Mouse (Mus musculus) limb, embryonic 13.5 days (tissue): ENCODE data around the gene Zmym5. TPM values are rescaled to one million over a fixed set of nuclear protein-coding genes. Genes with fewer than 3 reads are reported as not detected.
"Not testable (repeated sequence)": the region's sequence is repeated elsewhere in the genome, so short reads cannot be mapped to it uniquely, and the experiment has no call there.

Source experiments
- ATAC-seq: fragments of 200-750 bp; cut with Nextera tagmentation; 2 replicates; pipeline ENCODE4 v1.8.0; 2017; ENCODE audit warnings: low read depth, moderate number of reproducible peaks, moderate TSS enrichment; ENCODE audit not compliant: low FRiP score
- H3K27ac ChIP-seq: fragments of 300-500 bp; sonication (generic); 2 replicates; pipeline ENCODE4 v1.5.1; 2015; ENCODE audit warnings: inconsistent platforms, mild to moderate bottlenecking, moderate library complexity
- H3K27me3 ChIP-seq: fragments of 300-500 bp; sonication (generic); 2 replicates; pipeline ENCODE4 v1.6.1; 2015; ENCODE audit warnings: mild to moderate bottlenecking, inconsistent platforms
- H3K36me3 ChIP-seq: fragments of 300-500 bp; sonication (generic); 2 replicates; pipeline ENCODE4 v1.6.1; 2015; ENCODE audit warnings: inconsistent platforms, mild to moderate bottlenecking, moderate library complexity
- H3K4me1 ChIP-seq: fragments of 300-500 bp; sonication (generic); 2 replicates; pipeline ENCODE4 v1.6.1; 2015; ENCODE audit warnings: inconsistent platforms
- H3K4me2 ChIP-seq: fragments of 300-500 bp; sonication (generic); replicated peaks from 2 replicates; pipeline ENCODE4 v1.6.1; 2015; ENCODE audit warnings: inconsistent platforms, mild to moderate bottlenecking, moderate library complexity
- H3K4me3 ChIP-seq: fragments of 300-500 bp; sonication (generic); 2 replicates; pipeline ENCODE4 v1.5.1; 2015; ENCODE audit warnings: moderate library complexity, mild to moderate bottlenecking, inconsistent platforms
- H3K9ac ChIP-seq: fragments of 300-500 bp; sonication (generic); 2 replicates; pipeline ENCODE4 v1.6.1; 2015; ENCODE audit warnings: mild to moderate bottlenecking, inconsistent platforms
- H3K9me3 ChIP-seq: fragments of 300-500 bp; sonication (generic); 2 replicates; pipeline ENCODE4 v1.6.1; 2016; ENCODE audit warnings: inconsistent platforms
- WGBS: fragments of 180-500 bp; shearing (Covaris S2); methylation state at CpG from one replicate; pipeline ENCODE4 v1.1.7; 2015; 5-methylcytosine and 5-hydroxymethylcytosine counted together
- polyA plus RNA-seq: library from polyadenylated mRNA; unstranded; fragments of >200 nt; fragmentation: Nextera tagmentation; extraction: Ambion mirVana; gene quantifications from 2 replicates; pipeline ENCODE4 v1.2.1, GENCODE M21; 2015

Gene Zmym5
- polyA plus RNA-seq, 1 experiment from 2014 or later = 31.5 TPM

DNA sequence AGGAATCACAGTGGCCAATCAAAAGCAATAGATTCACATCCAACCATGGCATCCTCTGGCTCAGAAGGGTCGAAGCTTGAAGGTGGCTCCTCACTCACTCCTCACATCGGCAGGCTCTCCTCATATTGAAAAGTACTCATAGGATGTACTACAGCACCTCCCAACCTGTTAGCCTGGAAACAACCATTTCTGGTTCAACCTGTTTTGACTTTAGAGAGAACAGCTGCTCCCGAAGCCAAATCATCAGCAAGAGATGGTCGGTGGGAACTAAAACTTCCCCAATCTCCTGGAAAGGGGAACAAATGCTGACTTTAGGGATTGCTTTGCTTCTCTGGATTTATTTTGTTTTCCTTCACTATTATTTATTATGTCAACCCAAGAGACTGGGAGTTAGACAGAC, 5.6 kb upstream of the Zmym5 start:
- WGBS = 70% methylated on average over 4 of the region's 4 CpGs
- Histone ChIP-seq H3K27me3 (no peaks in the 10 kb centered on the region), H3K9ac (no peak overlapping the region), H3K36me3 (no peaks in the 10 kb centered on the region), H3K4me3 (no peak overlapping the region), H3K4me2 (no peak overlapping the region), H3K9me3 (no peaks in the 10 kb centered on the region), H3K27ac (peak overlapping the region; percentile 22; the same call in 1 of the 2 replicates), H3K4me1 (peaks cover 7% of the 10 kb centered on the region)
- ATAC-seq = no peak

DNA sequence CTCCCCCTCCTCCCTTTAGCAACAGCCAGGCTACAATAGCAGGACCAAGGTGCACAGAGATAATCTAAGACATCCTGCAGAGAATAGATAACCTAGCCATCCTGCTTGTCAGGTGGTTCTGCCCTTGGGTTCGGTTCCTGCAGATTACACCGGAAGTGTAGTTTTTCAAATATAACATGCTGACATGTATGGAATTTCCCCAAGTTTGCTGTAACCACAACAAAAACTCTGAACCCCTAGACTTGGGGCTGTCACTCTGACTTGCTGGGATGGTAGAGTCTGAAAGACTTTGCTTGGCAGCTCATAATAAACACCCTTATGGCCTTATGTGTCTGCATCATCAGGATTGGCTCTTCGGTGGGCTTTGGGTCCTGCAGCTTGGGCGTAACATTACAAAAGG, 5.0 kb upstream of the Zmym5 start:
- H3K4me2 ChIP-seq = no peak overlapping the region
- WGBS = 92% methylated on average over 4 of the region's 4 CpGs
- no peaks in the 10 kb centered on the region for H3K36me3 ChIP-seq
- H3K27ac ChIP-seq = no peak overlapping the region
- H3K4me3 ChIP-seq = no peak overlapping the region
- no peak overlapping the region for H3K9ac ChIP-seq
- H3K9me3 ChIP-seq = no peaks in the 10 kb centered on the region
- H3K27me3 ChIP-seq = no peaks in the 10 kb centered on the region
- H3K4me1 ChIP-seq = peaks cover 7% of the 10 kb centered on the region
- ATAC-seq = no peak

DNA sequence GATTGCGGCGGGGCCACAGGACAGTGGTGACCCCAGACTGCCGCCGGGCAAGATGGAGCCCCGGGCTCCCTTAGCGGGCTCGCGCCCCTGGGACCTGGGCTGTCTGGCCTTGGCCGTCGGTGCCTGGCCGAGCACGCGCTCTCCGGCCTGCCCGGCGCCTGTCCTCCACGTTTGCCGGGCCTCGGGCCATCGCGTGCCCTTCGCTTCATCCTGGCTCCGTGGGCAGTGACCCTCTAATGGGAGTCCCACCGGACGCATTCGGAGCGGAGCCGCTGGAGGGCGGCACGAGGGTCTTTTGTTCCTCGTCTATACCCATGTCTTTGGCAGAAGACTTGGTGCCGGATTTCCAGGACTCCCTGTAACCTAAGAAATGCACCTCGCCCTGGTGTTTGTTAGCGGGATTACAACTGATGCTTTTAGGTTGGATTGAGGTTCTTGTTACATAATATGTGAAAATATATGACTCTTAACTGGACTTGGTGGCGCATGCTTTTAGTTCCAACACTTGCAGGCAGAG, 1.1 kb upstream of the Zmym5 start:
- Histone ChIP-seq H3K36me3 (peaks cover 16% of the 10 kb centered on the region; the same call in 1 of the 2 replicates), H3K27ac (peak overlapping the region; percentile 94), H3K27me3 (no peaks in the 10 kb centered on the region), H3K4me3 (peak overlapping the region; percentile 63), H3K4me1 (peaks cover 25% of the 10 kb centered on the region), H3K4me2 (peak overlapping the region; percentile 70), H3K9me3 (no peaks in the 10 kb centered on the region), H3K9ac (peak overlapping the region; percentile 86)
- under 1% methylated on average over 26 of the region's 35 CpGs for WGBS
- ATAC-seq = peak; percentile 44

DNA sequence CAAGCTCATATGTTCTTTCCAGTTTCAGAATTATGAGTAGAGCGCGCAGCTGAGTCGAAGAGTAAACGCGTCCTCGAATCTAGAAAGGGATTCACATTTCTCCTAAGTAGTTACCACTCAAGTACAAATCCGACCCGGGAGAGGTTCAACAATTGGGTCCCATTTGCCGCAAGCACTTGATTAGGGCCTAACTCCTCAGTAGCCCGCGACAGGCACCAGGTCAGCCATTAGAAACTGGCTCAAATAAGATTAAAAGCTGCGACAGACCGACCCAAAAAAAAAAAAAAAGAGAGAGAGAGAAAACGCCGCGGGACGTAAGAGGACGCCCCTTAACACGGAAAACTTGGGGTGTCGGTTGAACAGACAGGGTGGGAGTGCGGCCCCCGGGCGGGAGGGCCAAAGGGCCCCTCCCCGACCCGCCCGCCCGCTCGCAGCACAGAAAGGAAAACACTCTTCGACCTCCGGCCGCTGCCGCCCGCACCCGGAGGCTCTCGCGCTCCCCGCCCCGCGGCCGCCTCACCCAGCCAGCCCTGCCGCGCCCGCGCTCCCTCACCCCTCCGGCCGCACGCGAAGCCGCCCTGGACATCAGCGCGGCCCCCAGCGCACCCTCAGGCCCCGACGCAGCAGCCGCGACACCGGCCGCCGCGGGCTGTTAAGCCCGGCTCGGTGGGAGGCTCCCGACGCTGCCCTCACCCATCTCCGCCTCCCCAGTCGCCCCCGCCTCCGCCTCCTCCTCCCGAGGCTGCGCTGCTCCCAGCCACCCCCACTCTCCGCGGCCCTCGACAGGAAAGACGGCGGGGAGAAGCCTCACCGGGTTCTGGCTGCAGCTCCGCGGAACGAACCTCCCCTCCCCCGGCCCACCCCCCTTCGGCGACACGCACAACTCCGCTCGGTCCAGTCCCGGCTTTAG, 480 bp downstream of the Zmym5 start:
- H3K4me2 ChIP-seq = peak overlapping the region; percentile 72
- WGBS = under 1% methylated on average over 30 of the region's 86 CpGs
- H3K9me3 ChIP-seq, ATAC-seq, H3K27me3 ChIP-seq: not testable (repeated sequence)
- peaks cover 25% of the 10 kb centered on the region for H3K4me1 ChIP-seq
- H3K27ac ChIP-seq = peak overlapping the region; percentile 87
- H3K9ac ChIP-seq = peak overlapping the region; percentile 89
- H3K4me3 ChIP-seq = peak overlapping the region; percentile 67
- peaks cover 23% of the 10 kb centered on the region; the same call in 1 of the 2 replicates for H3K36me3 ChIP-seq

DNA sequence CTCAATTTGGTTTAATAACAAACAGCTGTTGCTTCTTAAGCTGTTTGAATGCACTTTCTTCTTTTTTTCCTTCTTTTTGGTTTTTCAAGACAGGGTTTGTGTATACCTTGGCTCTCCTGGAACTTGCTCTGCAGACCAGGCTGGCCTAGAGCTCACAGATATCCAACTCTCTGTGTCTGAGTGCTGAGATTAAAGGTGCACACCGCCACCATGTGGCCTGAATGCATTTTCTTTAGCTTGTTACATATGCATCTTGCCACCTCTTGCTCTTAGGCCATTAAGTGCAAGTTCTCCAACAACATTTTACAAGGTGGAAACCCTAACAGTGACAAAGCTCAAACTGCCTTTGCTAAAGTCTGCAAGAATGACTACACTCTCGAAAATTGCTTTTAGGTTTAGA, 18.3 kb downstream of the Zmym5 start:
- H3K4me1 ChIP-seq = no peaks in the 10 kb centered on the region
- peaks cover 65% of the 10 kb centered on the region for H3K36me3 ChIP-seq
- no peak overlapping the region for H3K4me2 ChIP-seq
- no peaks in the 10 kb centered on the region for H3K27me3 ChIP-seq
- ATAC-seq = no peak
- H3K27ac ChIP-seq = no peak overlapping the region
- no peak overlapping the region for H3K9ac ChIP-seq
- H3K9me3 ChIP-seq = no peaks in the 10 kb centered on the region
- no peak overlapping the region for H3K4me3 ChIP-seq
- 47% methylated on average over 2 of the region's 2 CpGs for WGBS

DNA sequence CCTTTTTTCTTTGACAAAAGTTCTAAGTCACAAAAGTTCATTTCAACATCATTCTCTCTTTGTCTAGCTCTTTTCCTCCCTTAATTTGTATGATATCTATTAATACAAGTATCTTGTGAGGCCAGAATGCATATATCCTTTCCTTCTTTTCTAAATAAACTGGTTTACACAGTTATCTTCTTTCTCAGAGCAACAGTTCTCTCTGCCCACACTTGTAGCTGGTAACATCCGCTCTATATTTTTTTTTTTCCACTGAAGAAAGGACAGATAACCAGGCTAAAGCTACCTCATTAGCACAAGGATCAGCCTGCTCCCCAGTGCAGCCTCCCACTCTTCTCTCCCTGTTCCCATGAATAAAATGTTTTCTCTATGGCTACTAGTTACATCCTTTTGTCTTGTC, 26.9 kb downstream of the Zmym5 start:
- no peak overlapping the region for H3K4me3 ChIP-seq
- WGBS = 82% methylated on average over 1 of the region's 1 CpGs
- H3K4me1 ChIP-seq = no peaks in the 10 kb centered on the region
- H3K9ac ChIP-seq = no peak overlapping the region
- H3K27ac ChIP-seq = no peak overlapping the region
- H3K27me3 ChIP-seq = no peaks in the 10 kb centered on the region
- H3K9me3 ChIP-seq = no peaks in the 10 kb centered on the region
- no peak for ATAC-seq
- H3K36me3 ChIP-seq = no peaks in the 10 kb centered on the region
- no peak overlapping the region for H3K4me2 ChIP-seq

DNA sequence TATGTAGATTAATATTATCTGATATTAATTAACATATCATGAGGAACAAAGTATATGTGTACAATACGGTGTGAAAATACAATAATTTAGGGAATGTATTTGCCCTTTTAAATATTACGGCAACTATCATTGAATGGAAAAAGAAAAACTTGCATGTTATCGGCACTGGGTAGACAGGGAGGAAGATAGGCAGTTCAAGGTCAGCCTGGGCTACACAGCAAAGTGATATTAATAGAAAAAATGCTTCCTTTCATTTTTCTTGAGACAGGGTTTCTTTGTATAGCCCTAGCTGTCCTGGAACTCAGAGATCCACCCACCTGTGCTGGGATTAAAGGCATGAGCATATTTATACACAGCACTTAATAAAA, 32.6 kb downstream of the Zmym5 start:
- H3K27ac ChIP-seq = peak overlapping the region; percentile 96
- H3K27me3 ChIP-seq = no peaks in the 10 kb centered on the region
- H3K36me3 ChIP-seq = no peaks in the 10 kb centered on the region
- H3K4me1 ChIP-seq = peaks cover 21% of the 10 kb centered on the region
- no peaks in the 10 kb centered on the region for H3K9me3 ChIP-seq
- WGBS = 53% methylated on average over 3 of the region's 3 CpGs
- H3K9ac ChIP-seq = peak overlapping the region; percentile 91; the same call in 1 of the 2 replicates
- H3K4me2 ChIP-seq = peak overlapping the region; percentile 80
- peak overlapping the region; percentile 97 for H3K4me3 ChIP-seq
- no peak for ATAC-seq

DNA sequence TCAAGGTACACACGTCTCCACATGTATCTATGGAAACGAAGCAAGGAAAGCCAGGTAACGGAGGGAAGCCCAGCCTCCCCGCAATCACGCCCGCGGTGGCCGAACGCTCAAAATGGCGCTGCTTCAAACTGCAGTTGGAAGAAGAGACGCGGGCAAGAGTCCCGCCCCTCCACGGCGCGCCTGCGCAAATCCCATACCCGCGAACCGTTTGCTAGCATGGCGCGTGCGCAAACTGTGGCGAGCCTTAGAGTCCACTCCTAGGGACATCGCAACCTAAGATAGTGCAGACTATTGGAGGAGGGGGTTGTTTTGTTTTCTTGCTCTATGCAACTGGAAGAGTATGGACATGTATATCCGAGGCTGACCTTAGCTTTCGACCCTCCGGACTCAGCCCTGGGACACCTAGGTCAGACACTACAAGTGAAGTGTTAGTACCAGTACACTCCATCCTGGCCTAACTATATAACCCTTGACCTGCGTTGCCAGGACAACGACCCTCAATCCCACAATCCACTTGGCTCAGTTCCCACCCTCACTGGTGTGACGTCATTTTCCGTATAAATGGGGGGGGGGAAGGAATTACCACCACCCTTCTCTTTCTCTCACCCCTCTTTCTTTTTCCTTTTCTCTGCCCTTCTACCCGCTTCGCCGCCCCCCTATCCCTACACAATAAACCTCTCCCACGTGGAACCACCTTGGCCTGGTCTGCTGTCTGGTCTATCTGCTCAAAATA, 33.1 kb downstream of the Zmym5 start, which contains the start of gene Pspc1:
TSS of gene Pspc1 (minus strand) at position 117 of the 733 bp plus-strand sequence.
- Histone ChIP-seq H3K36me3 (no peaks in the 10 kb centered on the region), H3K4me3 (peak within 1 kb of the TSS; percentile 97), H3K27ac (peak within 1 kb of the TSS; percentile 96), H3K9me3 (no peaks in the 10 kb centered on the region), H3K9ac (peak within 1 kb of the TSS; percentile 91), H3K4me1 (peaks cover 25% of the 10 kb centered on the region), H3K27me3 (no peaks in the 10 kb centered on the region), H3K4me2 (peak within 1 kb of the TSS; percentile 80)
- under 1% methylated on average over 36 of the region's 36 CpGs for WGBS
- ATAC-seq = peak; percentile 98

DNA sequence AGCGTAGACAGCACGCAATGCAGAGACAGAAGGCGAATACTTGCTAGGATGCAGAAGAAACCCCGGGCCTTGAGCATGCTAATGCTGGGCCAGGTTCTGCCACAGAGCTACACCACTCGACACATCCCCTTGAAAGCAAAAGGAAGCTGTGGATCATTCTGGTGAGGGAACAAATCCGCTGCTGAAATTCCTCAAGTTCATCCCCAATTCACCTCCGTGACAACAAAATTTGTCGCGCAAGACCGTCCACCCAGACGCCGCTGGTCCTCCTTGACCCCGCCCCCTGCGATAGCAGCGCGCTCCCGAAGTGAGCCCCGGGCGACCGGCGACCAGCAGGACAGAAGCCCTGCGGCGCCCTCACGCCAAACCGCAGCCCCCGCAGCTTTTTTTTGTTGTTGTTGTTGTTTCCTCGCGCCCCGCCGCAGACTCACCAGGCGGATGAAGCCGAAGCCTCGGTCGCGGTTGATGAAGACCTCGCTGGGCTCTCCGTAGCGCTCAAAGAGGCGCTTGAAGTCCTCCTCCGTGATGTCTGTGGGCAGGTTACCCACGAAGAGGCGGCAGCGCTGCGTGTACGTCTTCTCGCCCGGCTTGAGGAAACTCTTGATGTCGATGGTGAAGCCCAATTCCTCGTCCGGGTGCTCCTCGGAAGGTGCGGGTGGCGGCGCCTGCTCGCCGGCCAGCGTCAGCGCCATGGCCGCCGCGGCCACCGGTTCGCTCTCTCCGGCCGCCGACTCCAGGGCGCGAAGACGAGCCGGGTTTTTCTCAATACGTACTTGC, 34.0 kb downstream of the Zmym5 start:
- H3K9ac ChIP-seq = peak overlapping the region; percentile 91
- peak overlapping the region; percentile 96 for H3K27ac ChIP-seq
- H3K36me3 ChIP-seq = no peaks in the 10 kb centered on the region; the same call in 1 of the 2 replicates
- no peaks in the 10 kb centered on the region for H3K27me3 ChIP-seq
- no peaks in the 10 kb centered on the region for H3K9me3 ChIP-seq
- peaks cover 25% of the 10 kb centered on the region for H3K4me1 ChIP-seq
- under 1% methylated on average over 71 of the region's 71 CpGs for WGBS
- peak overlapping the region; percentile 80 for H3K4me2 ChIP-seq
- peak; percentile 4; the same call in 1 of the 2 replicates for ATAC-seq
- H3K4me3 ChIP-seq = peak overlapping the region; percentile 97

DNA sequence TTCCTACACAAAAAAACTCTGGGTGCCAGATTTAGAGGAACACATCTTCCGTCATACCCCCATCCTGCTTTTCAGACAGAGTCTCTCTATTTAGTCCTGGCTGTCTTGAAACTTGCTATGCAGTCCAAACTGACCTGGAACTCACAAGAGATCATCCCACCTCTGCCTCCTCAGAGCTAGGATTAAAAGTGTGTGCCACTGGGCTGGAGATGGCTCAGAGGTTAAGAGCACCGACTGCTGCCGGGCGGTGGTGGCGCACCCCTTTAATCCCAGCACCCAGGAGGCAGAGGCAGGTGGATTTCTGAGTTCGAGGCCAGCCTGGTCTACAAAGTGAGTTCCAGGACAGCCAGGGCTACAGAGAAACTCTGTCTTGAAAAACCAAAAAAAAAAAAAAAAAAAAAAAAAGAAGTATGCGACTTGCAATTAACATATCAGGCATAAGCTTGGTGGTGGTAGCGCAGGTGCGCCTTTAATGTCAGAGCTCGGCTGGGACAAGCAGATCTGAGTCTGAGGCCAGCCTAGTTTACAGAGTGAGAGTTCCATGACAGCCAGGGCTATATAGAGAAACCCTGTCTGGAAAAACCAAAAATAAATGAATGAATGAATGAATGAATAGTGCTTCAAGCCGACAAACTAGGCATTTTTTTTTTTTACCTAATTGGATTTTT, 34.8 kb downstream of the Zmym5 start:
- peaks cover 6% of the 10 kb centered on the region for H3K36me3 ChIP-seq
- no peak overlapping the region for H3K27ac ChIP-seq
- H3K9me3 ChIP-seq = no peaks in the 10 kb centered on the region
- WGBS = 34% methylated on average over 11 of the region's 11 CpGs
- ATAC-seq = no peak
- H3K4me3 ChIP-seq = peak overlapping the region; percentile 97
- peaks cover 25% of the 10 kb centered on the region for H3K4me1 ChIP-seq
- H3K9ac ChIP-seq = peak overlapping the region; percentile 91
- H3K4me2 ChIP-seq = peak overlapping the region; percentile 80
- no peaks in the 10 kb centered on the region for H3K27me3 ChIP-seq

DNA sequence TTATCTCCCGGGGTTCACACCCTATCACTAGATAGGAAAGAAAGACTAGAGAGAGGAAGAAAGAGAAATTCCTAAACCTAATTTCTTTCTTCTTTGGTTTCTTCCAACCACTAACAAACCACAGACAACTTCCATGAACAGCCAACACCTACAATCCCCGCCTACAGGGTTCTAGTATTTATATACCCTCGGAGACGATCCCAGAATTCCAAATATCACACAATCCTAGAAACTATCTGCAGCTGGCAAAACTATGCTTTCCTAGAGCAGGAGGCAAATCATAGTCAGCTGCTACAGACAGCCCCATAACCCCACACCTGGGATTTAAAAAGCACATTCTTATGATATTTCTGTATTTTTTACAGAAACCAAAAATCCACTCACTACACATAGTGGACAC, 36.1 kb downstream of the Zmym5 start:
- peak overlapping the region; percentile 80 for H3K4me2 ChIP-seq
- no peaks in the 10 kb centered on the region for H3K9me3 ChIP-seq
- ATAC-seq = no peak
- H3K9ac ChIP-seq = no peak overlapping the region
- 65% methylated on average over 4 of the region's 4 CpGs for WGBS
- peaks cover 17% of the 10 kb centered on the region for H3K36me3 ChIP-seq
- H3K27me3 ChIP-seq = no peaks in the 10 kb centered on the region
- H3K4me1 ChIP-seq = peaks cover 25% of the 10 kb centered on the region
- H3K27ac ChIP-seq = no peak overlapping the region
- peak overlapping the region; percentile 23 for H3K4me3 ChIP-seq
